ENCODE assay signal across 17 mouse cellular contexts in genomic region chr9:41515192-41515591, GRCm38 (mm10).
DNase-seq lines count a peak whose midpoint lies in the region; ATAC-seq and TF ChIP-seq lines count a peak whose summit lies in the region.
"Had no signal": no experiment of that assay in that cellular context is flagged by ENCODE, and none has a peak within 500 bp of the region (broad histone marks: within the 10 kb centered on the region; RNA-seq: fewer than 3 reads in every experiment).

No protein-coding gene starts in this region.

- no peaks in the 10 kb centered on the region for H3K27me3 ChIP-seq in heart, adult 2 months (ENCODE audit: control insufficient read depth, insufficient read depth, low read length)
- no peaks in the 10 kb centered on the region for H3K27me3 ChIP-seq in heart, embryonic 10.5 days (ENCODE audit: insufficient read depth, poor library complexity, severe bottlenecking)
- H3K27me3 ChIP-seq in intestine, postnatal 0 days (replicated peaks; ENCODE audit: control insufficient read depth, insufficient read depth, low read length), result no peaks in the 10 kb centered on the region
- H3K27me3 ChIP-seq: CH12.LX; heart, embryonic 13.5 days; hindbrain, embryonic 15.5 days; lung, embryonic 15.5 days had no signal

- no peak for TF ChIP-seq POLR2A in heart, adult 2 months (IDR thresholded peaks at IDR 0.05; ENCODE audit: insufficient read depth, low read depth, low read length)

- no peaks in the 10 kb centered on the region for H3K9me3 ChIP-seq in heart, embryonic 10.5 days
- H3K9me3 ChIP-seq in intestine, postnatal 0 days (ENCODE audit: control insufficient read depth), result no peaks in the 10 kb centered on the region
- H3K9me3 ChIP-seq: heart, embryonic 13.5 days; hindbrain, embryonic 15.5 days; lung, embryonic 15.5 days had no signal

- 0 out of 2 replicates have a peak, but pooled peaks have one; percentile 16 for TF ChIP-seq EP300 in heart, adult 2 months (IDR thresholded peaks at IDR 0.05; ENCODE audit: insufficient read depth, low read depth, low read length)

- H3K4me1 ChIP-seq in heart, adult 2 months (ENCODE audit: control insufficient read depth, insufficient read depth, low read length), result peaks cover 4% of the 10 kb centered on the region
- H3K4me1 ChIP-seq in heart, embryonic 10.5 days, result 0 out of 2 replicates have a peak, but pooled peaks cover 3% of the 10 kb centered on the region
- no peaks in the 10 kb centered on the region for H3K4me1 ChIP-seq in intestine, postnatal 0 days (replicated peaks; ENCODE audit: control insufficient read depth, insufficient read depth, low read length)
- H3K4me1 ChIP-seq: lung, embryonic 15.5 days had no signal

- H3K9ac ChIP-seq in heart, adult 2 months (ENCODE audit: low read depth, low read length), result no peak overlapping the region
- H3K9ac ChIP-seq in intestine, postnatal 0 days (ENCODE audit: low read depth, low read length), result no peak overlapping the region
- H3K9ac ChIP-seq: forebrain, postnatal 0 days; heart, embryonic 13.5 days; hindbrain, embryonic 15.5 days; lung, embryonic 15.5 days had no signal

- no peak overlapping the region for H3K4me3 ChIP-seq in heart, adult 2 months
- H3K4me3 ChIP-seq in heart, embryonic 10.5 days, result no peak overlapping the region
- H3K4me3 ChIP-seq in intestine, postnatal 0 days (ENCODE audit: low read depth, low read length), result no peak overlapping the region
- H3K4me3 ChIP-seq: heart, embryonic 13.5 days; hindbrain, embryonic 15.5 days; lung, embryonic 15.5 days had no signal

- DNase-seq in heart, adult 2 months, result peak; percentile 41 to 57
- no peak for DNase-seq in heart, embryonic 10.5 days (ENCODE audit: low spot score)
- peak; percentile 97 for DNase-seq in Muller cell, postnatal 12 days (ENCODE audit: inconsistent ontology term)
- peak; percentile 63 for DNase-seq in fibroblast of lung, adult 2 months (ENCODE audit: low read depth)
- DNase-seq in heart, postnatal 4 days, result peak; percentile 16
- no peak for DNase-seq in thymus, postnatal 14 days
- DNase-seq in kidney, postnatal 25 days, result no peak
- DNase-seq: cerebellum, adult 2 months; forebrain, postnatal 0 days; kidney, adult 9 months; right cerebral cortex, postnatal 14 days; thymus, adult 2 months had no signal

- ATAC-seq in intestine, postnatal 0 days, result no peak
- ATAC-seq: forebrain, postnatal 0 days had no signal

- no peak overlapping the region for H3K27ac ChIP-seq in heart, adult 2 months
- no peak overlapping the region for H3K27ac ChIP-seq in heart, embryonic 10.5 days
- no peak overlapping the region for H3K27ac ChIP-seq in intestine, postnatal 0 days (ENCODE audit: low read depth, low read length)
- H3K27ac ChIP-seq: heart, embryonic 13.5 days; hindbrain, embryonic 15.5 days; lung, embryonic 15.5 days had no signal

- H3K36me3 ChIP-seq in heart, adult 2 months (ENCODE audit: control insufficient read depth, insufficient read depth, low read length), result no peaks in the 10 kb centered on the region
- H3K36me3 ChIP-seq in heart, embryonic 10.5 days, result no peaks in the 10 kb centered on the region
- no peaks in the 10 kb centered on the region for H3K36me3 ChIP-seq in intestine, postnatal 0 days (ENCODE audit: control insufficient read depth, insufficient read depth)
- H3K36me3 ChIP-seq: heart, embryonic 13.5 days; hindbrain, embryonic 15.5 days; lung, embryonic 15.5 days had no signal

- no peak for TF ChIP-seq CTCF in heart, adult 2 months (IDR thresholded peaks at IDR 0.05)
- no peak for TF ChIP-seq CTCF in intestine, postnatal 0 days (IDR thresholded peaks at IDR 0.05; ENCODE audit: low read depth)

- H3K79me2 ChIP-seq in heart, adult 2 months (replicated peaks; ENCODE audit: control insufficient read depth, insufficient read depth, low read length), result no peaks in the 10 kb centered on the region

- intact Hi-C loops in heart, adult 2 months (cut with DNase I), result no loop called here

- no peak overlapping the region for H3K4me2 ChIP-seq in intestine, postnatal 0 days (replicated peaks; ENCODE audit: low read depth)
- H3K4me2 ChIP-seq: heart, embryonic 13.5 days; hindbrain, embryonic 15.5 days; lung, embryonic 15.5 days had no signal

Comparison
In these comparisons a context has a peak if more than half of its experiments do, and no peak if none do; other contexts are left out.
1. DNase-seq: peak in heart, adult 2 months (2 of 2), Muller cell, postnatal 12 days (single experiment), fibroblast of lung, adult 2 months (single experiment) and heart, postnatal 4 days (single experiment); none in heart, embryonic 10.5 days (single experiment), thymus, postnatal 14 days (single experiment) and kidney, postnatal 25 days (0 of 2).